Mouse (Mus musculus): ENCODE data around the gene Kin. TPM values are rescaled to one million over a fixed set of nuclear protein-coding genes. Genes with fewer than 3 reads are reported as not detected.

The Kin gene
- polyA plus RNA-seq, 1 experiment from 2014 or later: 21.0 TPM

DNA sequence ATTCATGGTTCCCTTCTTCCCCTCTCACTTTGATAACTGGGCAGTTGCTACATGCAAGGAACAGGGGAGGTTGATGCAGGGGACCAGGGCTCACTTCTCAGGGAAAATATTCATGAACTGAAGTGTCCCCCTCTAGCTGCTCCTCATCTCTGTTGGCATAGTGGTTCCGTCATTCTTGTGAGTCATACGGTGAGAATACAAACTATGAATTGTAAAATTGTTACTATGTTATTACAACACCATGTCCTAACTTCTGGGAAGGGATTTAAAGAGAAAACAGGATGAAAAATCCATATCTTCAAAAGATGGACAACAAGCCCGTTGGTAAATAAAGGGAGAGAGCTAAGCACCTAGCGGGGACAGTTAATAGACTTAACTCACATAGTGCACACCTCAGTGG lies 50.9 kb downstream of the Kin start, which contains the start of gene Itih2:
Gene Itih2, minus strand, starts transcription at position 101 of the 400 bp plus-strand sequence.
- Histone ChIP-seq H3K27ac (no peak within 1 kb of the TSS), H3K79me2 (ENCODE audit: inconsistent target) (no peaks in the 10 kb centered on the region), H3K36me3 (ENCODE audit: inconsistent target) (no peaks in the 10 kb centered on the region), H3K4me3 (ENCODE audit: inconsistent target) (no peak within 1 kb of the TSS)
- 92% methylated on average over 4 of the region's 4 CpGs for WGBS (ENCODE audit: missing documents)

DNA sequence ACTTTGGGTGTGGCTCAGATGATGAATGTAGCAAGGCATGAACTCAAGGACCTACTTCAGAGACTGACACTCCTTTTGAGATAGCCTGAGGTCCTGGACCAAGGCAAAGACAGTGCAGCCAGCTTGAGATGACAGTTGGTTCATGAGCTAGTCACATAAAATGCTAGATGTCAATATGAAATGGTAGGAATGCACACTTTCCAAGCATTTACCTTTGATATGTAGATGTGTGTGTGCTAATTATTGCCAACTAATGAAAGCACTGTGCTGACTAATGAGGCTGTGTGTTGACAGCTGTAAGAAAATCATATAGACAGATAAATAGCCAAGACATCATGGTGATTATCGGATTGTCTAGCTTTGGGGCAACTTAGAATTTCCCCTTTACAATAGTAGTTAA lies 51.7 kb downstream of the Kin start:
- 88% methylated on average over 1 of the region's 1 CpGs for WGBS (ENCODE audit: missing documents)
- Histone ChIP-seq H3K27ac (no peak overlapping the region), H3K4me3 (ENCODE audit: inconsistent target) (no peak overlapping the region)

DNA sequence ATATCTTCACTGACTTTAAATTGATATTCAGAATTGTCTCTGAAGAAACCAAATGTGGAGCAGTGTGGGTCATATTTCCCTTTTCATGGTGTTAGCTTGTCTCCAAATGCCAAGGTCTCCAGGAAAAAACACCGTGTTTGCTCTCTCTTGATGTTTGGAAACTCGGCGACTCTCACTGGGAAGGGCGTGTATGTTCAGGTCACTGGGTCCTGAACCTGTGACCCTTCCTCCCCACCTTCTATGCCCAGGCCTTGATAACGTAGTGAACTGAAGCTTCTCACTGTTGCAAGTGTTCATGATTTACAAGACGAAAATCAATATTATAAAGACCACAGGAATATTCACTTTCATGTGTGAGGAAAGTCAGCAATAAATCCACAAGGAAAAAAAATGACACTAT lies 53.5 kb downstream of the Kin start:
- H3K27ac ChIP-seq: no peak overlapping the region
- H3K36me3 ChIP-seq (ENCODE audit: inconsistent target): no peaks in the 10 kb centered on the region
- H3K79me2 ChIP-seq (ENCODE audit: inconsistent target): no peaks in the 10 kb centered on the region
- H3K4me3 ChIP-seq (ENCODE audit: inconsistent target): no peak overlapping the region
- 94% methylated on average over 6 of the region's 6 CpGs for WGBS (ENCODE audit: missing documents)

More for the DNA sequence above, 51.7 kb downstream of the Kin start:
- H3K36me3 ChIP-seq (ENCODE audit: inconsistent target): no peaks in the 10 kb centered on the region
- H3K79me2 ChIP-seq (ENCODE audit: inconsistent target): no peaks in the 10 kb centered on the region

DNA sequence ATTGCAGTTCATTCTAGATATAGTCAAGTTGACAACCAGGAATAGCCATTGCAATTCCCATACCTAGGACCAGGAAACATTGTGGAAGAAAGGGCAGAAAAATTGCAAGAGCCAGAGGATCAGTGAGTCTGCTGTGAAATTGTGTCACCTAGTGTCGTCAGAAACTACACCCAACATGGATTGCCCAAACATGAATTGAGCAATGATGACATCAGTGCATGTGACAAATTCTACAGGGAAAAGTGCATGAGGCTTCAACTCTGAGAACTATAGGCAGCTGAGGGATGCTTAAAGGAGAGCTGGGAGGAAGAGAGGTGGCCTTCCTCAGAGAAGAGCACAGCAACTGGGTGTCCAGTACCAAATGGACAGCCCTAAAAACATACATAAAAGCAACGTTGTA lies 56.9 kb downstream of the Kin start:
- Histone ChIP-seq H3K4me3 (ENCODE audit: inconsistent target) (no peak overlapping the region), H3K36me3 (ENCODE audit: inconsistent target) (no peaks in the 10 kb centered on the region), H3K27ac (no peak overlapping the region), H3K79me2 (ENCODE audit: inconsistent target) (no peaks in the 10 kb centered on the region)
- 59% methylated on average over 2 of the region's 2 CpGs for WGBS (ENCODE audit: missing documents)

- Histone ChIP-seq H3K79me2 (ENCODE audit: inconsistent target) (no peaks in the 10 kb centered on the region), H3K27ac (no peak overlapping the region), H3K36me3 (ENCODE audit: inconsistent target) (no peaks in the 10 kb centered on the region), H3K4me3 (ENCODE audit: inconsistent target) (no peak overlapping the region)
- WGBS (ENCODE audit: missing documents): 93% methylated on average over 5 of the region's 5 CpGs
Observed at GRCm38 (mm10) chr2:10140456-10140855, 60.1 kb downstream of the Kin start.

Other genes with a start within 250 kb of the Kin start
- not detected in 3 replicates for gene 4930412O13Rik, start 199.3 kb upstream of the Kin start, polyA plus RNA-seq (2018)
- not detected in 3 replicates for gene 9230102O04Rik, start 191.1 kb upstream of the Kin start, polyA plus RNA-seq (2018)
- 0.06 TPM in 1 of 3 replicates, not detected in the others for gene Gata3, start 190.6 kb upstream of the Kin start, polyA plus RNA-seq (2018)
- gene Taf3, start 32.0 kb upstream of the Kin start, polyA plus RNA-seq (2018): 5.1 to 15.9 TPM (median 8.5 TPM) in 3 replicates
- 245 to 309 TPM (median 249 TPM) in 3 replicates for gene Atp5c1, start 83 bp upstream of the Kin start, polyA plus RNA-seq (2018)
- gene Itih2, start 50.8 kb downstream of the Kin start, polyA plus RNA-seq (2018): not detected in 3 replicates
- gene Itih5, start 73.0 kb downstream of the Kin start, polyA plus RNA-seq (2018): 0.01 TPM in 1 of 3 replicates, not detected in the others

All from macrophage (primary cell).